Mouse (Mus musculus) adrenal gland, postnatal 14 days (tissue): ENCODE data around the gene Ntpcr. TPM values are rescaled to one million over a fixed set of nuclear protein-coding genes. Genes with fewer than 3 reads are reported as not detected.

Experiments used
- DNase-seq: peaks from one replicate; pipeline ENCODE4 v3.0.0; 2021; ENCODE audit warnings: mixed read lengths
- long read RNA-seq, 2 experiments: library from polyadenylated mRNA; stranded (forward); transcript quantifications; one replicate each; pipeline ENCODE4 v2.0.0; 2021
- total RNA-seq: library from RNA; stranded (reverse); gene quantifications from 2 replicates; pipeline ENCODE4 v1.2.3, GENCODE M21; 2021

Ntpcr gene
- total RNA-seq = 14.3 TPM in 2 replicates
- long read RNA-seq, experiment 1, transcript Ntpcr-201 (5 exons, 1,155 nt) = major isoform, 11 of 24 reads
- long read RNA-seq, experiment 1, partial matches to known transcripts = 2 of 24 reads
- long read RNA-seq, experiment 1, other reads (novel, unspliced or antisense) = 11 of 24 reads
- long read RNA-seq, experiment 2, transcript Ntpcr-201 (5 exons, 1,155 nt) = major isoform, 11 of 20 reads
- long read RNA-seq, experiment 2, partial matches to known transcripts = 0 of 20 reads
- long read RNA-seq, experiment 2, other reads (novel, unspliced or antisense) = 7 of 20 reads

DNA sequence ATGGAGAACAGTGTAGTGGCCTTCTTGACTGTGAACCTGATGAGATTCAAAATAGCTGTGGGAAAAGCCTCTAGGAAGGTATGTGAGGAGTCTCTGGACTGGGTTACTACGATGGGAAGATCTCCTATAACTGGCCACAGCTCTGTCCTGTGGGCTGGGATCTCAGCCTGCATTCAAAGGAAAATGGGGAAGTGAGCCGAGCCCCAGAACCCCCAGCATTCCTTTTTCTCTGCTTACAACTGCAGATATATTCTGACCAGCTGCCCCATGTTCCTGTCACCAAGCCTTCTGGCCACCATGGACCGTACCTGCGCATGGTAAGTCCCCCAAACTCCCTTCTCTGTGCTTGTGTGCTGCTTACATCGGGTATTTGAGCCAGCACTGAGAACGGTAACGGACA, at the start of gene Ntpcr:
TSS of gene Ntpcr (plus strand) at position 218 of the 400 bp plus-strand sequence.
- no peak for DNase-seq

DNA sequence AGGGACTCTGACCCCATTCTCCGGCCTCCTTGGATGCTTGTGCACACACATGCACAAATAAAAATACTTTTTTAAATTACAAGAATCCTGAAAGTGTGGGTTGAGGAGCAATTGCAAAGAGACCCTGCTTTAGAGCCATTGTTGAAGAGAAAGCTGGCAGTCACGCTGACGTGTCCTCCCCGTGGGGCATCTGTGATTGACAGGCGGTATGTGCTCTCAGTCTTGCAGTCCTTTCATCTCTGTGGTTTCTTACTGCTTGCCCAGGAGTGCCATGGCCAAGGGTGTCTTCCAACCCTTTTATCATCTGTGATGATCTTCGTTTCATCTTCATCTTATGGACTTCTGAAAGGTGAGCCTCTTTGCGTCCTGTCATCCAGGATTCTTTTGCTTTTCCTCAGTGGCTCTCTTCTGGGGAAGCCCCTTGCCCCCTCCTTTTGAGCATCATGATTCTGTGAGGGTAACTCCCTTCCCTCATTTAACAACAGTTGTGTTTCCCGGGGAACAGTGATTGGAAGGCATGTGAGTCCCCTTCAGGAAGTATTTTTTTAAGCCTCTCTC, 48.8 kb upstream of the Ntpcr start:
- no peak for DNase-seq

- no peak for DNase-seq
Observed at GRCm38 (mm10) chr8:125685216-125685760, 44.5 kb upstream of the Ntpcr start.

- no peak for DNase-seq
Observed at GRCm38 (mm10) chr8:125686221-125686865, 43.4 kb upstream of the Ntpcr start.

DNA sequence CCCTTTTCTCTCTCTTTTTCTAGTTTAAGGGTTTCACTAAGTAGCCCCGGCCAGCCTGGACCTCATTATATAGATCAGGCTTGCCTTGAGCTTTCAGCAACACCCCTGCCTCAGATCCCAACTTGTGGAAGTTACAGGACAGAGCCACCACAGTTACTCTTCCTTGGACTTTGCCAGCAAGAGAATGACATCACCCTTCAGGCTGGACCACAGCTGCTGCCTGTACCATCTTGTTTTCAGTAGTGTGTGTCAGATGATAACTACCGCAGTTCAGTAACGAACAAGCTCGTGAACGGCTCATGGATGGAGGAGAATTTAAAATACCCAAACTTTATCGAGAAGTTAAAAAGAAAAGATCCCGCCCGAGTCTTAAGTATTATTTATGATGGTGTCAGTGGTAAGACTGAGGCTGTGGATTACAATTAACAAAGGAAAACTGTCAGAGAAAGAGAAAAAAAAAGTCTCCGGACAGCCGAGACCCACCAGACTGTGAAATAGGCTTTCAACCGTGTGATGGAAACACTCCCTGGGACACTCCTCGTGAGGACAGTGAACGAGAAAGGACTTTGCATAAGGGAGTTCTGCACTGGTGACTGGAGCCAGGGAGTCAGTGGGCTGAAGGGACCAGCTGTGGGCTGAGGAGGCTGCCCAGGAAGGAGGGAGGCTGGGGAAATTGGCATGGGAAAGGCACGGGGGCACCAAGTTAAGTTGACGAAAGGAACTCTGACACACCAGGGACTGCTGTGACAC, 39.4 kb upstream of the Ntpcr start:
- DNase-seq = no peak

DNA sequence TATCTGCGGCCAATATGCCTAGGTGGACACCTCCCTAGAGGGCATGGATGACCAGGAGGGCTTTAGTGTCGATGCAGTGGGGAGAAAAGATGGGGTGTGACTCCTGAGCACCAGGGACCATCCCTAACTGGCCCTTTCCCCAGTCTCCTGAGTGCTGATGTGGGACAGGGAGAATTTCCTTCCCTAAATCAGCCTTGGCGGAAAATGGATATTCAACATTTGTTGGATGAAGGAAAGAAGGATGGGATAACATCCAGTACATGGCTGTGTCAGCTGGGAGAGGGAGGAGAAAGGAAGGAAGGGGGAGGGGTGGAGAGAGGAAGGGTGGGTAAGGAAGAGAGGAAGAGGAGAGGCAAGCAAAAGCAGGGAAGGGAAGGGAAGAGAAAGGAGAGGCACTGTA, 38.8 kb upstream of the Ntpcr start:
- no peak for DNase-seq

DNA sequence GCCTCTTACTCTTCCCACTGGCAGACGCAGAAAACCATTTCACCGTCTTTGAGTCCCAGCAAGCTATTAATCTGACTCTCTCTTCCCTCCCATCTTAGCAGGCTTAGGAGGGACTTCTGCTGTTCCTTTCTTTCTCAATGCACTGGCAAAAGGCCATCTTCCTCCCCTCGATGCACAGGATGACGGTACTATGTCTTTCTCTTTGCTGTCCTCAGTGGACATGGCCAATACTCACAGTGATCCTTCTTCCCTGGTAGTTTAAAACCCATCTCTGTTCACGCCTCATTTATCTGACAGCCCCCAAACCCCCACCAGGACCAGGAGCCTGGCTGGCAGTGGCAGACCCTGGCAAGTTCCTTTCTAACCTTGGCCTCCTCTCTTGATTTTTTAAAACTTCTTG, 37.3 kb upstream of the Ntpcr start:
- DNase-seq = no peak

GRCm38 (mm10) chr8:125693197-125693596, 36.6 kb upstream of the Ntpcr start:
- no peak for DNase-seq

- DNase-seq = no peak
Observed at GRCm38 (mm10) chr8:125695951-125696350, 33.8 kb upstream of the Ntpcr start.

- no peak for DNase-seq
Observed at GRCm38 (mm10) chr8:125699391-125700025, 30.3 kb upstream of the Ntpcr start.

DNA sequence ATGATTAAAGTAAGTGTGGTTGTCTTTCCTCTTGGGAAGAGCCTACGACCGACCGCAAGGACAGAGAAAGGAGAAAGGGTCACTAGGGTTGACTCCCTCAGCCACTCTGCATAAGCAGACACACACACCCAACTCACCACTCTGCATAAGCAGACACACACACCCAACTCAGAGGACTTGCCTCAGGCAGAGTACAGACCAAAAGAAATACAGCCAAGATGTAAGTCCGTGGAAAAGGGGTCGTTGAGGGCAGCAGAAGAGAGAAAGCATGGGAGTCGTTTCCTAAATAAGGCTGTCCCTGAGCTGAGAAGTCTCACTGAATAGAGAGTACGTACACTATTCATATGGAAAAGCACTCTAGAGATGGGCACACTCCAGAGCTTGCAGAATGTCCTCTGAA, 29.4 kb upstream of the Ntpcr start:
- DNase-seq = no peak

DNA sequence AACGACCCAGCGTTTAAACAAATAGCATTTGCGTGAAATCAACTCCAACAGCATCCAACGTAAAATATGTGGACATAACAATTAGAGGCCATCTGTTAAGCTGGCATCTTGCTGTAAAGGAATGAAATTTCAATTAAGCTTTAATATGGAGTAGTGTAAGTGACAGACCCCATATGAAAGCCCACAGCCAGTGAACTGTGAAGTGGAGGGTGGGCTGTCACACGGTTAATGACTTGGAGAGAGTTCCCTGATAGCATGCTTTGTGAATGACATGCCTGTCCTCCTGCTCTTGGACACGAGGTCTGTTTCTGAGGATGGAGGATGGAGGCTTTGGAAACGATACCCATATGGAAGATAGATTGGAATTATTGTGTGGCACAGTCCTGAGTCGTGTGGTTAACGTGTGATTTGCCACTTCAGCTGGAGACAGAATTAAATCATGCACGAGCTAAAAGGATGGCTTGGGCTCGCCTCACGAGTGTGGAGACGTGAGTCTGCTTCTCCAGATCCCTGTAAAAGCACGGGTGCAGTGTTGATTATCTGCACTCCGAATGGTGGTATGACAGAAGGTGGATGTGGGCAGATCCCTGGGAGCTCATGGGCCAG, 26.8 kb upstream of the Ntpcr start:
- DNase-seq = no peak

- no peak for DNase-seq
Observed at GRCm38 (mm10) chr8:125704434-125704833, 25.3 kb upstream of the Ntpcr start.

- DNase-seq = no peak
Observed at GRCm38 (mm10) chr8:125705816-125706215, 23.9 kb upstream of the Ntpcr start.

- no peak for DNase-seq
Observed at GRCm38 (mm10) chr8:125709171-125709570, 20.6 kb upstream of the Ntpcr start.

- DNase-seq = no peak
Observed at GRCm38 (mm10) chr8:125711514-125711913, 18.2 kb upstream of the Ntpcr start.

GRCm38 (mm10) chr8:125716211-125716610, 13.6 kb upstream of the Ntpcr start:
- DNase-seq = no peak

DNA sequence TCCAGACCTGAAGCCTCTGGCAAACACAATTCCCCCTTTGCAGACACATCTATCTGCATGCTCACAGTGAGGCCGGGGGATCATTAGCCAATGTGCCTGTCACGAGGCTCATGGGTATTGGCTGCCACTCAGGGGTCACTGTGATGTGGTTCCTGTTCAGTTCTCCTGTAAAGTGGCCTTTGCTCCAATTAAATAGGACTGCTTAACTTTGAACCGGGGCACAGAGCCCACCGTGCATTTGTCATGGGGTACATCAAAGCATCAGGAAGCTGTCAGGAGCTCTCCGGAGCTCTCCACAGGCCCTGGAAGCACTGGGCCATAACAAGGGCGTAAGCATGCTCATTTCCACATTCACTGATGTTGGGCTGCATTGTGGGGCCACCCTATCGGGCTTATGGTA, 13.2 kb upstream of the Ntpcr start:
- no peak for DNase-seq

DNA sequence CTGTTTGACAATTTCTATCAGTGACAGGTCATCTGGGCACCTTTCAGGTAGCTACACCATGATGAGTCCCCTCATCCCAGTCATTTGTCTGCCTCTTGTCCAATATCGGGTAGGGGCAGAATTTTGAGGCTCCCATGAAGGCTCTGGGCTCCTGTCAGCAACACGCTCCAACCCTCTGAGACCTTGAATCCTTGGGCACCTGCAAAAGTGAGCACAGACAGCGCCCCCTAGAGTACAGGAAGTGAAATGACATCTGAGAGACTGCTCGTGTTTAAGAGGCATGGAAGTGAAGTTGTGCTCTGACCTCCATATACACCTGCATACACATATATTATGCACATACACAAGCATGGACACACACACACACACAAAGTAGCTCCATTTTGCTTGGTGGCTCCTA, 10.8 kb upstream of the Ntpcr start:
- no peak for DNase-seq

DNA sequence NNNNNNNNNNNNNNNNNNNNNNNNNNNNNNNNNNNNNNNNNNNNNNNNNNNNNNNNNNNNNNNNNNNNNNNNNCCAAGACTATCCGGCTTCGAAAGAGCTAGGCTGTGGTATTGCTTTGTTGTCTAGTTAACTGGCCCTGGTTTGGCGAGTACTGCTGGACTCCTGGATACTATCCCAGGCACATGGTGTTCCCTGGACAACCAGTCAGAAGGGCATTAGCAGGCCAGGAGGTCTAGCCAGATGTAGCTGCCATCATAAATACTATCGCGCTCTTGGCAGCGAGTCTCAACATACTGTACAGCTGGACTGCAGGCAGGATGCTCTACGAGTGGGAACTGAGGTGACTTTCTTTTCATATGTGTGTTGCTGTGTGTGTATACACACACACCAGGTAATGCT, 7.1 kb upstream of the Ntpcr start:
- no peak for DNase-seq

- DNase-seq = no peak
Observed at GRCm38 (mm10) chr8:125723437-125723836, 6.3 kb upstream of the Ntpcr start.
